ENCODE assay signal across 18 mouse cellular contexts in the genomic region with DNA sequence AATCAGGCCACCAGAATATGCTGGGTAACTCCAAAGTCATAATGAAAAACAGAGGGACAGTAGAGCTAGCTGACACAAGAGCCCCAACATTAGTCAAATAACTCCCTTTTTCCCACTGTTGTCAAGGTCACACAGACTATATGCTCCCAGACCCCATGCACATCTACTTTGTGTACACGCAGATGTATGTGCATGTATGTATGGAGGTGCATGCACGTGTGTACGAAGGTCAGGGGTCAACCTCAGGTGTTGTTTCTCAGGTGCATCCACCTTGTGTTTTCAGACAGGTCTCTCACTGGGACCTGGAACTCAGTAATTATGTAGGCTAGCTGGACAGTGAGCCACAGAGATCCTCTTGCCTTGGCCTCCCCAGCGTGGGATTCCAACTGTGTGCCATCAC. TPM values are rescaled to one million over a fixed set of nuclear protein-coding genes. Genes with fewer than 3 reads are reported as not detected.
"Had no signal": no experiment of that assay in that cellular context is flagged by ENCODE, and none has a peak within 500 bp of the region (broad histone marks: within the 10 kb centered on the region; RNA-seq: fewer than 3 reads in every experiment).

No protein-coding gene starts in this region.

- H3K9ac ChIP-seq: lung, embryonic 14.5 days; neural tube, embryonic 13.5 days; neural tube, embryonic 15.5 days had no signal

- H3K36me3 ChIP-seq: midbrain, embryonic 10.5 days had no signal

- DNase-seq: lung, adult 18-20 months; lung, embryonic 14.5 days; lung, postnatal 10 days; lung, postnatal 4 days; midbrain, embryonic 14.5 days; retina, postnatal 1 day; right cerebral cortex, adult 18-20 months; right cerebral cortex, postnatal 25 days; right cerebral cortex, postnatal 4 days; spleen, adult 18-20 months; thymus, adult 18-20 months; thymus, postnatal 14 days; thymus, postnatal 4 days had no signal

- H3K27ac ChIP-seq: midbrain, embryonic 10.5 days; neural tube, embryonic 13.5 days; neural tube, embryonic 15.5 days had no signal

- H3K9me3 ChIP-seq: midbrain, embryonic 10.5 days; neural tube, embryonic 13.5 days; neural tube, embryonic 15.5 days had no signal

- H3K4me2 ChIP-seq: lung, embryonic 14.5 days; neural tube, embryonic 13.5 days; neural tube, embryonic 15.5 days had no signal

- ATAC-seq: midbrain, embryonic 16.5 days had no signal

- H3K4me3 ChIP-seq: midbrain, embryonic 10.5 days; myocyte; neural tube, embryonic 13.5 days; neural tube, embryonic 15.5 days had no signal

RNA-seq across cellular contexts. Expression of a gene that starts 10.2 kb away (rescaled TPM):
- polyA plus RNA-seq: midbrain, embryonic 14.5 days had no signal
